Mouse (Mus musculus): ENCODE measurements around the gene Farp1. TPM values are rescaled to one million over a fixed set of nuclear protein-coding genes. Genes with fewer than 3 reads are reported as not detected.

Farp1 gene
- polyA plus RNA-seq, 1 experiment from 2014 or later = 2.3 TPM

GRCm38 (mm10) chr14:121104760-121105329 is 69.8 kb downstream of the Farp1 start:
- no peaks in the 10 kb centered on the region for H3K9me3 ChIP-seq (ENCODE audit: low read length)
- 70% methylated on average over 7 of the region's 7 CpGs for WGBS (ENCODE audit: insufficient replicate concordance)
- no peak for TF ChIP-seq EP300 (IDR thresholded peaks at IDR 0.05; ENCODE audit: low read depth)
- TF ChIP-seq CTCF (IDR thresholded peaks at IDR 0.05; ENCODE audit: low read depth) = no peak
- no peak overlapping the region for H3K27ac ChIP-seq (ENCODE audit: low read depth)
- peaks cover 18% of the 10 kb centered on the region for H3K4me1 ChIP-seq (ENCODE audit: insufficient read depth)
- no peak overlapping the region for H3K4me2 ChIP-seq (ENCODE audit: low read depth, low read length)
- ATAC-seq (no peak), DNase-seq (no peak)
- H3K9ac ChIP-seq (replicated peaks) = no peak overlapping the region
- no peaks in the 10 kb centered on the region for H3K36me3 ChIP-seq (replicated peaks; ENCODE audit: insufficient read depth, low read length)
- no peaks in the 10 kb centered on the region for H3K27me3 ChIP-seq (ENCODE audit: insufficient read depth, low read length)
- no peak overlapping the region for H3K4me3 ChIP-seq (ENCODE audit: low read depth, low read length)

GRCm38 (mm10) chr14:121106906-121107305 is 71.9 kb downstream of the Farp1 start:
- DNase-seq (no peak), ATAC-seq (no peak)
- WGBS (ENCODE audit: insufficient replicate concordance) = 58% methylated on average over 4 of the region's 4 CpGs
- H3K9me3 ChIP-seq (ENCODE audit: low read length) = no peaks in the 10 kb centered on the region
- no peak overlapping the region for H3K4me2 ChIP-seq (ENCODE audit: low read depth, low read length)
- H3K27me3 ChIP-seq (ENCODE audit: insufficient read depth, low read length) = no peaks in the 10 kb centered on the region
- no peak overlapping the region for H3K4me3 ChIP-seq (ENCODE audit: low read depth, low read length)
- TF ChIP-seq EP300 (IDR thresholded peaks at IDR 0.05; ENCODE audit: low read depth) (no peak), CTCF (IDR thresholded peaks at IDR 0.05; ENCODE audit: low read depth) (no peak)
- H3K9ac ChIP-seq (replicated peaks) = no peak overlapping the region
- no peak overlapping the region for H3K27ac ChIP-seq (ENCODE audit: low read depth)
- H3K4me1 ChIP-seq (ENCODE audit: insufficient read depth) = peaks cover 8% of the 10 kb centered on the region; the same call in 1 of the 2 replicates
- H3K36me3 ChIP-seq (replicated peaks; ENCODE audit: insufficient read depth, low read length) = no peaks in the 10 kb centered on the region

DNA sequence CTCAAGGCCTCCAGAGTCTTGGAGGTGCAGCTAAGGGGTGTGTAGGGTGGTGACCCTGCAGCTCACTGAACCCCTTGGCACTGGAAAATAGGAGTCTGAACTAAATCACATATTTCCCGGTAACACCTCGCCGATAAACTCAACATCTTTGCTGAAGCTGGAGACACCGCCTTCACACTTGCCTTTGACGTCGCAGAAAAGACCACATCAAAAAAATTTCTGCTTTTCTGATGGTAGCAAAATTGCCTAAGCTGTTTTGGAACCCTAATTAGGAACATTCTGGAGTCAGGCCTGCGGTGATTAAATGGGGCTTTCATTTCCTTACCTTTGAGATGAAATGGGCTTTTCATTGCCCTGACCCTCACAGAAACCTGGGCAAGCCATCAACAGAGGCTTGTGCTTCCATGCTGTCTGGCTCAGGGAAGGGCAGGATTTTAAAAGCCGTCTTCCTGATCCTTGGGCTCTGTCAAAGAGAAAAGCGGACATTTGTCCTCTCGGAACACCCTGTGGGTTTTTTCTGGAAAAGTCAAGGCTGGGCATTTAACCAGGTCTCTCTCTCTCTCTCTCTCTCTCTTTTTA is 72.8 kb downstream of the Farp1 start:
- H3K36me3 ChIP-seq (replicated peaks; ENCODE audit: insufficient read depth, low read length) = 0 out of 2 replicates have a peak, but pooled peaks cover 3% of the 10 kb centered on the region
- 83% methylated on average over 10 of the region's 10 CpGs for WGBS (ENCODE audit: insufficient replicate concordance)
- no peaks in the 10 kb centered on the region for H3K9me3 ChIP-seq (ENCODE audit: low read length)
- TF ChIP-seq EP300 (IDR thresholded peaks at IDR 0.05; ENCODE audit: low read depth) (no peak), CTCF (IDR thresholded peaks at IDR 0.05; ENCODE audit: low read depth) (no peak)
- H3K4me3 ChIP-seq (ENCODE audit: low read depth, low read length) = no peak overlapping the region
- H3K4me1 ChIP-seq (ENCODE audit: insufficient read depth) = peaks cover 8% of the 10 kb centered on the region; the same call in 1 of the 2 replicates
- no peak overlapping the region for H3K4me2 ChIP-seq (ENCODE audit: low read depth, low read length)
- H3K9ac ChIP-seq (replicated peaks) = no peak overlapping the region
- 0 out of 2 replicates have a peak overlapping the region, but pooled peaks have one; percentile 24 for H3K27ac ChIP-seq (ENCODE audit: low read depth)
- ATAC-seq (no peak), DNase-seq (no peak)
- H3K27me3 ChIP-seq (ENCODE audit: insufficient read depth, low read length) = no peaks in the 10 kb centered on the region

DNA sequence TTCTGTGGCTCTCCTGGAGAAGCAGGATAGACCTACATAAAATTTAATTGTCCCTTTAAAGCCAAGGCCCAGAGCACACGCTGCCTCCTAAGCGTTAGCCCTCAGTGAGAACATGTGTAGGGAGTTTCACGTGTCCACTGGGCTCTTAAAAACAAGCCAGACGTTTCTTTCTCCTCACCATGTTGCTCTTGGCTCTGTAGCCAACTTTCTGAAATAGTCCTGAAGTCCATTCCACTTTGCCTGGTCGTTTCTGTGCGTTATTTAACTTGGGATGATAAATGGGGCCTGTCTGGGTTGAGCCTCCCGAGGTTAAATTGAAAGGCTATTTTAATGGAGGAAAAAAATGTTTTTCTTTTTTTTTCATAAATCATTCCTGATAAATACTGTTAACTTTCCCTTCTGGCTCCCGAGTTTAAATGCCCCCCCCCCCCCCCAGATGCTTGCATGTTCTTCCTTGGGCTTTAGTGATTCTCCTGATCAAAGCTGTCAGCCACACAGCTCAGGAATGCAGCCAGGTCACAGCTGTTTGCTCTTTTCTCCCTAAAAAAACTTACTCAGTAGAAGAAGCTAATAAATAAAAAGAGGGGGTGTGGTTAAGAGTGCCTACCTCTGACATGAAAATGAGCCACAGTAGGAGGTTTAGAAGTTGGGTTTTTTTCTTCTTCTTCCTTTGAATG is 73.6 kb downstream of the Farp1 start:
- TF ChIP-seq EP300 (IDR thresholded peaks at IDR 0.05; ENCODE audit: low read depth) = no peak
- no peak for TF ChIP-seq CTCF (IDR thresholded peaks at IDR 0.05; ENCODE audit: low read depth)
- H3K4me2 ChIP-seq (ENCODE audit: low read depth, low read length) = no peak overlapping the region
- H3K27ac ChIP-seq (ENCODE audit: low read depth) = 0 out of 2 replicates have a peak overlapping the region, but pooled peaks have one; percentile 24
- H3K4me1 ChIP-seq (ENCODE audit: insufficient read depth) = peaks cover 8% of the 10 kb centered on the region; the same call in 1 of the 2 replicates
- 0 out of 2 replicates have a peak, but pooled peaks cover 3% of the 10 kb centered on the region for H3K36me3 ChIP-seq (replicated peaks; ENCODE audit: insufficient read depth, low read length)
- no peak overlapping the region for H3K4me3 ChIP-seq (ENCODE audit: low read depth, low read length)
- no peaks in the 10 kb centered on the region for H3K9me3 ChIP-seq (ENCODE audit: low read length)
- ATAC-seq (no peak), DNase-seq (no peak)
- no peaks in the 10 kb centered on the region for H3K27me3 ChIP-seq (ENCODE audit: insufficient read depth, low read length)
- 48% methylated on average over 8 of the region's 8 CpGs for WGBS (ENCODE audit: insufficient replicate concordance)
- H3K9ac ChIP-seq (replicated peaks) = no peak overlapping the region

GRCm38 (mm10) chr14:121109116-121109504 is 74.1 kb downstream of the Farp1 start:
- ATAC-seq (no peak), DNase-seq (no peak)
- no peaks in the 10 kb centered on the region for H3K27me3 ChIP-seq (ENCODE audit: insufficient read depth, low read length)
- H3K4me1 ChIP-seq (ENCODE audit: insufficient read depth) = peaks cover 8% of the 10 kb centered on the region; the same call in 1 of the 2 replicates
- 0 out of 2 replicates have a peak, but pooled peaks cover 3% of the 10 kb centered on the region for H3K36me3 ChIP-seq (replicated peaks; ENCODE audit: insufficient read depth, low read length)
- H3K9ac ChIP-seq (replicated peaks) = no peak overlapping the region
- H3K4me3 ChIP-seq (ENCODE audit: low read depth, low read length) = no peak overlapping the region
- H3K27ac ChIP-seq (ENCODE audit: low read depth) = no peak overlapping the region
- H3K4me2 ChIP-seq (ENCODE audit: low read depth, low read length) = no peak overlapping the region
- no peaks in the 10 kb centered on the region for H3K9me3 ChIP-seq (ENCODE audit: low read length)
- no peak for TF ChIP-seq EP300 (IDR thresholded peaks at IDR 0.05; ENCODE audit: low read depth)
- WGBS (ENCODE audit: insufficient replicate concordance) = 55% methylated on average over 9 of the region's 9 CpGs

DNA sequence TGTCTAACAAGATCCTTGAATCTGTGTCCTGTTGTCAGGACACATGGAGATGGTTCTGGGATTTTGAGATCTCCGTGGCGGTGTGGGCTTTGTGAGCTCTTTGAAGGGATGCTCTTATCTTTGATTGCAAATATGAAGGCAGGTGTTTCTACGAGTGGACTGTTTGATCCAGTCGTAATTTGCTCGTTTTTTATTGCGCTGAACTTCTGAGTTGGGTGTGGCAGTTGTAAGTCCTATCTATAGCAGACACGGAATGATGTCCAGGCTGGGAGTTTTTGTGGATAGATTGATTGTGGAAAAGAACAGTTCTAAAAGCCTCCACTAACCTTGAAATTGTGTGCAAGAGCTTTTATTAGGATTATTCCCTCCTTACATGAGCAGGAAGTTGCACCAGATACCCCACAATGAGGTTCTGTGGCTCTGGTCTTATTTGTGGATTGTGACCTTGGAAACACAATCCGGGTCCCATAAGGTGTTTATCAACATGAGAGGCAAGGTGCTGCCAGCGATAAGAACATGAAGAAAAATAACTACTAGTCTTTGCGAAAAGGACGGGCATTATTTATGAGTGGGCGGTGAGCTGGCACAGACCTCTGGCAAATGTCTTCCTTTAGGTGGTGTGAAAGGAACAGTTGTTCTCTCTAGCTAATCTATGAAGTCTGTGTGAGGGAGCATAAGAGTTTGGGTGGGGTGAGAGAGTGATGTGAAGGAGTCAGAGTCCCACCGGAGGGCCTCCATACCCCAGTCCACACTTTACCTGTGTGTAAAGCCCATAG is 75.7 kb downstream of the Farp1 start:
- WGBS (ENCODE audit: insufficient replicate concordance) = 71% methylated on average over 13 of the region's 13 CpGs
- no peak overlapping the region for H3K27ac ChIP-seq (ENCODE audit: low read depth)
- no peak overlapping the region for H3K4me3 ChIP-seq (ENCODE audit: low read depth, low read length)
- DNase-seq = no peak
- no peak overlapping the region for H3K9ac ChIP-seq (replicated peaks)
- H3K4me1 ChIP-seq (ENCODE audit: insufficient read depth) = peaks cover 8% of the 10 kb centered on the region; the same call in 1 of the 2 replicates
- no peak for ATAC-seq
- no peaks in the 10 kb centered on the region for H3K9me3 ChIP-seq (ENCODE audit: low read length)
- TF ChIP-seq EP300 (IDR thresholded peaks at IDR 0.05; ENCODE audit: low read depth) (no peak), CTCF (IDR thresholded peaks at IDR 0.05; ENCODE audit: low read depth) (no peak)
- H3K27me3 ChIP-seq (ENCODE audit: insufficient read depth, low read length) = no peaks in the 10 kb centered on the region
- no peak overlapping the region for H3K4me2 ChIP-seq (ENCODE audit: low read depth, low read length)
- H3K36me3 ChIP-seq (replicated peaks; ENCODE audit: insufficient read depth, low read length) = 0 out of 2 replicates have a peak, but pooled peaks cover 3% of the 10 kb centered on the region
